Comparison of ENCODE assay signal across 8 mouse cellular contexts in genomic region chr9:55542366-55543325, GRCm38 (mm10). TPM values are rescaled to one million over a fixed set of nuclear protein-coding genes. Genes with fewer than 3 reads are reported as not detected.
DNase-seq lines count a peak whose midpoint lies in the region; ATAC-seq and TF ChIP-seq lines count a peak whose summit lies in the region.

No protein-coding gene starts in this region.

- H3K9me3 ChIP-seq in embryonic facial prominence, embryonic 10.5 days: no peaks in the 10 kb centered on the region
- H3K9me3 ChIP-seq in hindbrain, embryonic 15.5 days: no peaks in the 10 kb centered on the region
- peaks cover 6% of the 10 kb centered on the region for H3K9me3 ChIP-seq in liver, embryonic 15.5 days (replicated peaks)
- H3K9me3 ChIP-seq in stomach, postnatal 0 days (ENCODE audit: control insufficient read depth, low read length): no peaks in the 10 kb centered on the region

- H3K4me1 ChIP-seq in embryonic facial prominence, embryonic 10.5 days: peaks cover 74% of the 10 kb centered on the region
- peaks cover 35% of the 10 kb centered on the region for H3K4me1 ChIP-seq in hindbrain, embryonic 15.5 days (replicated peaks)
- H3K4me1 ChIP-seq in liver, embryonic 15.5 days (replicated peaks): peaks cover 44% of the 10 kb centered on the region
- H3K4me1 ChIP-seq in stomach, postnatal 0 days (replicated peaks; ENCODE audit: control insufficient read depth, insufficient read depth): peaks cover 3% of the 10 kb centered on the region; the same call in 1 of the 2 replicates

- peaks cover 100% of the 10 kb centered on the region for H3K27me3 ChIP-seq in embryonic facial prominence, embryonic 10.5 days (replicated peaks; ENCODE audit: low read depth, poor library complexity, severe bottlenecking)
- peaks cover 72% of the 10 kb centered on the region for H3K27me3 ChIP-seq in hindbrain, embryonic 15.5 days
- H3K27me3 ChIP-seq in liver, embryonic 15.5 days: peaks cover 100% of the 10 kb centered on the region
- H3K27me3 ChIP-seq in stomach, postnatal 0 days (ENCODE audit: control insufficient read depth, insufficient read depth, low read length): peaks cover 3% of the 10 kb centered on the region; the same call in 1 of the 2 replicates

- H3K36me3 ChIP-seq in embryonic facial prominence, embryonic 10.5 days (replicated peaks): no peaks in the 10 kb centered on the region
- H3K36me3 ChIP-seq in hindbrain, embryonic 15.5 days: no peaks in the 10 kb centered on the region
- H3K36me3 ChIP-seq in liver, embryonic 15.5 days (replicated peaks): no peaks in the 10 kb centered on the region
- no peaks in the 10 kb centered on the region for H3K36me3 ChIP-seq in stomach, postnatal 0 days (ENCODE audit: control insufficient read depth, insufficient read depth, low read length)

- intact Hi-C loops in left cerebral cortex, postnatal 4 days (cut with DNase I): loop anchor here (10.0 kb wide), 1 partner anchor 372 kb away; no protein-coding TSS in a partner anchor
- intact Hi-C loops in left cerebral cortex, postnatal 14 days (cut with DNase I): no loop called here

- peak overlapping the region; percentile 75 for H3K27ac ChIP-seq in embryonic facial prominence, embryonic 10.5 days (replicated peaks)
- no peak overlapping the region for H3K27ac ChIP-seq in hindbrain, embryonic 15.5 days (replicated peaks)
- H3K27ac ChIP-seq in liver, embryonic 15.5 days (replicated peaks): no peak overlapping the region
- no peak overlapping the region for H3K27ac ChIP-seq in stomach, postnatal 0 days (replicated peaks)

- TF ChIP-seq EP300 in stomach, postnatal 0 days (optimal IDR thresholded peaks at IDR 0.05): no peak

- DNase-seq in left cerebral cortex, postnatal 4 days: peak; percentile 10
- no peak for DNase-seq in left cerebral cortex, postnatal 14 days (ENCODE audit: low spot score in 2 of 2)
- DNase-seq in embryonic facial prominence, embryonic 10.5 days (ENCODE audit: low spot score): peak; percentile 51
- DNase-seq in stomach, postnatal 0 days (ENCODE audit: low spot score): peak; percentile 36
- DNase-seq in gastrocnemius, adult 18-20 months (ENCODE audit: low spot score): no peak
- no peak for DNase-seq in layer of hippocampus, adult 18-20 months (ENCODE audit: low spot score in 2 of 2)

- 1% methylated on average over 59 of the region's 59 CpGs for WGBS in embryonic facial prominence, embryonic 10.5 days
- 1% methylated on average over 59 of the region's 59 CpGs for WGBS in hindbrain, embryonic 15.5 days
- WGBS in liver, embryonic 15.5 days (ENCODE audit: insufficient replicate concordance): 2% methylated on average over 59 of the region's 59 CpGs
- 11% methylated on average over 59 of the region's 59 CpGs for WGBS in stomach, postnatal 0 days

- no peak for ATAC-seq in hindbrain, embryonic 15.5 days (ENCODE audit: low FRiP score, low read depth)
- ATAC-seq in liver, embryonic 15.5 days (ENCODE audit: insufficient read depth): no peak
- ATAC-seq in stomach, postnatal 0 days (ENCODE audit: low FRiP score, low TSS enrichment): no peak

- no peak overlapping the region for H3K9ac ChIP-seq in hindbrain, embryonic 15.5 days
- no peak overlapping the region for H3K9ac ChIP-seq in liver, embryonic 15.5 days
- H3K9ac ChIP-seq in stomach, postnatal 0 days (ENCODE audit: low read length): peak overlapping the region; percentile 56

- peak overlapping the region; percentile 63 for H3K4me2 ChIP-seq in hindbrain, embryonic 15.5 days
- peak overlapping the region; percentile 63 for H3K4me2 ChIP-seq in liver, embryonic 15.5 days
- H3K4me2 ChIP-seq in stomach, postnatal 0 days (replicated peaks; ENCODE audit: low read depth): peak overlapping the region; percentile 74

- TF ChIP-seq CTCF in stomach, postnatal 0 days (IDR thresholded peaks at IDR 0.05; ENCODE audit: low read depth): no peak

- H3K4me3 ChIP-seq in embryonic facial prominence, embryonic 10.5 days: peak overlapping the region; percentile 57
- peak overlapping the region; percentile 36 for H3K4me3 ChIP-seq in hindbrain, embryonic 15.5 days
- H3K4me3 ChIP-seq in liver, embryonic 15.5 days (replicated peaks): peak overlapping the region; percentile 28; the same call in 1 of the 2 replicates
- H3K4me3 ChIP-seq in stomach, postnatal 0 days (ENCODE audit: low read depth, low read length): peak overlapping the region; percentile 49

RNA-seq across cellular contexts. Expression of gene Isl2, which starts 4.2 kb away (rescaled TPM):
- not detected for total RNA-seq in left cerebral cortex, postnatal 4 days (2021)
- total RNA-seq in left cerebral cortex, postnatal 14 days (2021): not detected
- polyA plus RNA-seq in embryonic facial prominence, embryonic 10.5 days (2016; fragmentation: Nextera tagmentation; extraction: Ambion mirVana): 18.7 and 20.4 TPM in 2 replicates
- 4.2 and 6.4 TPM in 2 replicates for polyA plus RNA-seq in hindbrain, embryonic 15.5 days (2015; fragmentation: Nextera tagmentation; extraction: Ambion mirVana)
- polyA plus RNA-seq in liver, embryonic 15.5 days (2015; fragmentation: Nextera tagmentation; extraction: Ambion mirVana): 0.16 TPM in 1 of 2 replicates, not detected in the other
- 1.8 and 2.5 TPM in 2 replicates for polyA plus RNA-seq in stomach, postnatal 0 days (2015; fragmentation: Nextera tagmentation; extraction: Ambion mirVana)
- not detected for total RNA-seq in gastrocnemius, adult 18-20 months (2021)
- total RNA-seq in layer of hippocampus, adult 18-20 months (2021): not detected

RNA-seq across cellular contexts. Expression of gene Etfa, which starts 30.6 kb away (rescaled TPM):
- 10 to 100 TPM; 38.7 to 39.4 TPM for total RNA-seq in left cerebral cortex, postnatal 4 days (2021)
- 10 to 100 TPM; 46.9 to 49.1 TPM for total RNA-seq in left cerebral cortex, postnatal 14 days (2021)
- 156 and 159 TPM in 2 replicates for polyA plus RNA-seq in embryonic facial prominence, embryonic 10.5 days (2016; fragmentation: Nextera tagmentation; extraction: Ambion mirVana)
- polyA plus RNA-seq in hindbrain, embryonic 15.5 days (2015; fragmentation: Nextera tagmentation; extraction: Ambion mirVana): 98.3 and 99.8 TPM in 2 replicates
- 201 and 204 TPM in 2 replicates for polyA plus RNA-seq in liver, embryonic 15.5 days (2015; fragmentation: Nextera tagmentation; extraction: Ambion mirVana)
- polyA plus RNA-seq in stomach, postnatal 0 days (2015; fragmentation: Nextera tagmentation; extraction: Ambion mirVana): 326 and 337 TPM in 2 replicates
- 100 to 1,000 TPM; 260 to 304 TPM for total RNA-seq in gastrocnemius, adult 18-20 months (2021)
- total RNA-seq in layer of hippocampus, adult 18-20 months (2021): 10 to 100 TPM; 41.8 to 43.7 TPM

Comparison
In these comparisons a context has a peak if more than half of its experiments do, and no peak if none do; other contexts are left out.
1. DNase-seq: peak in left cerebral cortex, postnatal 4 days (single experiment), embryonic facial prominence, embryonic 10.5 days (single experiment) and stomach, postnatal 0 days (single experiment); none in left cerebral cortex, postnatal 14 days (0 of 2), gastrocnemius, adult 18-20 months (single experiment) and layer of hippocampus, adult 18-20 months (0 of 2).
2. RNA of gene Etfa, which starts 30.6 kb away (total RNA-seq): 260 to 304 TPM in gastrocnemius, adult 18-20 months; 46.9 to 49.1 TPM in left cerebral cortex, postnatal 14 days, 41.8 to 43.7 TPM in layer of hippocampus, adult 18-20 months and 38.7 to 39.4 TPM in left cerebral cortex, postnatal 4 days; every median in the first group is over 4 times any median in the second.
3. Peak in every context shown above with its lines, with median percentiles within 50 percentile points of each other: H3K4me3 ChIP-seq and H3K4me2 ChIP-seq.